Mouse (Mus musculus) lung, adult 2 months (tissue): ENCODE results near the gene Xrcc3. TPM values are rescaled to one million over a fixed set of nuclear protein-coding genes. Genes with fewer than 3 reads are reported as not detected.

Experiments used
- DNase-seq: peaks from one replicate; pipeline ENCODE4 v3.0.0; 2022
- H3K4me1 ChIP-seq: fragments of 200-500 bp; 2 replicates; pipeline ENCODE4 v1.6.1; 2011; ENCODE audit warnings: low read length; ENCODE audit not compliant: control insufficient read depth, insufficient read depth
- H3K4me3 ChIP-seq: fragments of 200-500 bp; replicated peaks from 2 replicates; pipeline ENCODE3; 2011; ENCODE audit warnings: low read depth, mild to moderate bottlenecking, control low read depth, low read length; ENCODE audit errors: extremely low read depth
- CTCF ChIP-seq: fragments of 200-500 bp; IDR thresholded peaks from 2 replicates; pipeline ENCODE4 v1.5.1; 2011; ENCODE audit warnings: mild to moderate bottlenecking, low read length, control low read depth; ENCODE audit not compliant: insufficient read depth
- POLR2A ChIP-seq: fragments of 200-500 bp; IDR thresholded peaks from 2 replicates; pipeline ENCODE4 v1.6.1; 2011; ENCODE audit warnings: low read depth, mild to moderate bottlenecking, control low read depth, low read length, borderline replicate concordance; ENCODE audit errors: extremely low read depth
- WGBS: fragments of 180-500 bp; shearing (Covaris S2); methylation state at CpG from one replicate; pipeline ENCODE4 v1.1.7; 2018; 5-methylcytosine and 5-hydroxymethylcytosine counted together
- polyA plus RNA-seq: library from polyadenylated mRNA; depleted of rRNA; stranded (reverse); fragments of >200 nt; gene quantifications from 2 replicates; pipeline ENCODE4 v1.2.3, GENCODE M21; 2012

Gene Xrcc3
- polyA plus RNA-seq, 1 experiment, result 3.2 TPM

GRCm38 (mm10) chr12:111800459-111801183 is 13.1 kb downstream of the Xrcc3 start:
- no peaks in the 10 kb centered on the region for H3K4me1 ChIP-seq
- TF ChIP-seq CTCF, result no peak
- TF ChIP-seq POLR2A, result no peak
- H3K4me3 ChIP-seq, result no peak overlapping the region
- DNase-seq, result no peak
- WGBS, result 72% methylated on average over 10 of the region's 10 CpGs

DNA sequence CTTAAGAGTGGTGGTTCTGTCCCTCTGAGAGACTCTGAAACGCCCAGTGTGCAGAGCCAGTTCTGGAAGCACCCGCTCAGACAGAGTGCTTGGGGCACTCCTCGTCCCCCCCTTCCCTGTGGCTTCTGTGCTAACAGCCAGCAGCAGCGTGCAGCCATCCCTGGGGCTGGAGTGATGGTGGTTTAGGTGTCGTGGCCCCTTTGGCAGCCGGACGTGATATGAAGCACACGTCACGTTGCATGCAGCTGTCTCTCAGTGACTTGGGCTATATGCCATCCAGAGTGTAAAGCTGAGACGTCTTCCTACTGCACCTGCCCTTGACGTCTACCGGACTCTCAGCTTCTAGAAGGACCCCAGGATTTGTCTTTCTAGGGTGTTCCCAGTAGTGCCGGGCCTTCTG is 15.2 kb downstream of the Xrcc3 start:
- TF ChIP-seq POLR2A (no peak), CTCF (no peak)
- no peak for DNase-seq
- Histone ChIP-seq H3K4me1 (no peaks in the 10 kb centered on the region), H3K4me3 (no peak overlapping the region)
- 81% methylated on average over 13 of the region's 13 CpGs for WGBS

DNA sequence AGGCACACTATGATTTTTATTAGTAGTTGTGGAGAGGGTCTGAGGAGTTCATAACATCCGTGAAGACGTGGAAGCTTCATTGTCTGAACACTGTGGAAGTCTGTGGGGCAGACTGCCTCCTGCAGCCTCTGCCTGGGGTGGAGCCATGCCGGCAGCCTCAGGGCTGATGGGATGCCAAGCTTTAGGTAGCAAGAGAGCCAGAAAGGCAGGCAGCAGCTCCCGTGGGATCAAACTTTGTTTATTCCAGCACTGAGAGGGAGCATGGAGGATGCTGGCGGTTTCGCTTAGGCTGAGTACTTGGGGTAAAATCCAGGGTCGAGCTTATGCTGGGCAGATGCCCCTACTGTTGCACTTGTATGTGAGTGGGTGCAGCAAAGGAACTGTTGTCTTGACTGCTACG is 16.4 kb downstream of the Xrcc3 start:
- no peak for DNase-seq
- TF ChIP-seq CTCF, result no peak
- no peak for TF ChIP-seq POLR2A
- H3K4me3 ChIP-seq, result no peak overlapping the region
- H3K4me1 ChIP-seq, result no peaks in the 10 kb centered on the region
- 73% methylated on average over 8 of the region's 8 CpGs for WGBS

DNA sequence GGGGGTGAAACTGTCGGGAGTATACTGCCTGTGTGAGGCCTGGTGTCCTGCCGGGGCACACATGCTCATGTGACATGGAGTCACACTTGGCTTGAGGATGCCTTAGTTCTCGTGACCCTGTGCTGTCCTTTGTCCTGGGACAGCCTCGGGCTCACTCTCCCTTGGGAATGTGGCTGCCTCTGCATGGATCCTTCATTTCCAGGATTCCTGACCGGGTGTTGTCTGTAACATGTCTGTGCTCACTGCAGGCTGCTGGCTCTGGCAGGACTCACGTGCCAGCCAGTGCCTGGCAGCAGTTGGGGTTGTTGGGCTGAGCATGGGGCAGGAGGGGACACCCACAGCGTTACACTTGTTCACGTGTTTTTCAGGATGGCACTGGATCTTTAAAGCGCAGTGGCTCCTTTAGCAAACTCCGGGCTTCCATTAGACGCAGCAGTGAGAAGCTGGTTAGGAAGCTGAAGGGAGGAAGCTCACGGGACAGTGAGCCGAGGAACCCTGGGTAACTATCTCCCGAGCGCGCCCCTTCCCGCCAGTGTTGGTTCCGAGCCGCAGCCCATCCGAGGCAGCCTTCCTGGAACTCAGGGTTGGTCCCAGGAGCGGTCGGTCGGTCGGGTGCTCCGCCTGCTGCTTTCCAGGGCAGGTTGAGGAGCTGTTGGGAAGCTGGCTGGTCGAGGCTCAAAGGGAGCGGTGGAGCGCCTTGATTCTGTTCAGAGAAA is 18.3 kb downstream of the Xrcc3 start:
- whole genome bisulfite sequencing, result 86% methylated on average over 28 of the region's 28 CpGs
- TF ChIP-seq CTCF (no peak), POLR2A (no peak)
- DNase-seq, result no peak
- no peak overlapping the region for H3K4me3 ChIP-seq
- H3K4me1 ChIP-seq, result no peaks in the 10 kb centered on the region

DNA sequence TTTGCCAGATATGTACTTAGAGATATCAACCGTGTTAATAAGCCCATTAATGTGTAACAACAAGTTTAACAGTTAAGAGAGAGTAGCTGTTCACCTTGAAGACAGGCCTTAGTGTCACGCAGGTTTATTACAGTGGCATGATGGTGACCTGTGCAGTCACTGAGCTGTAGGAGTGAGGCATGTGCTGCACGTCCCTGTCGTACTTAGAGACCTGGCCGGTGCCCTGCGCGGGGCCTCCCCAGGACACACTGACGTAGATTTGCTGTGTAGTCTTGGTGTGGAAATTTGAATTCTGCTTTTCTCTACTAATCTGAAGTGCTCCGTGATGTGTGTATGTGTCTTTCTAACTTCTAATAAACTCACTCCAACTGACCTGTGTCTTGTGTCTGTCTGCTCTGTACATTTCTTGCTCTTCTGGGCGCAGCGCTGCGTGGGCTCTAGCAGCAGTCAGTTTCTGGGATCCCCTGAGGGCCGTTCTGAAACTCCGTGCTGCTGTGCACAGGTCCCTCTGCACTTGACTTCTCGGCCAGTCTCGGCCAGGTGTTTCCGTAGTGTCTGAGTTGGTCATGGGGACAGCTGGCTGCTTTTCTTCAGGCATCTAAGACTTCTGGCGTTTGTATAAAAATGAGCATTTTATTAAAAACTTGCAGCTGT is 19.0 kb downstream of the Xrcc3 start:
- TF ChIP-seq CTCF, result no peak
- TF ChIP-seq POLR2A, result no peak
- WGBS, result 87% methylated on average over 18 of the region's 18 CpGs
- no peak for DNase-seq
- H3K4me1 ChIP-seq, result no peaks in the 10 kb centered on the region
- no peak overlapping the region for H3K4me3 ChIP-seq

DNA sequence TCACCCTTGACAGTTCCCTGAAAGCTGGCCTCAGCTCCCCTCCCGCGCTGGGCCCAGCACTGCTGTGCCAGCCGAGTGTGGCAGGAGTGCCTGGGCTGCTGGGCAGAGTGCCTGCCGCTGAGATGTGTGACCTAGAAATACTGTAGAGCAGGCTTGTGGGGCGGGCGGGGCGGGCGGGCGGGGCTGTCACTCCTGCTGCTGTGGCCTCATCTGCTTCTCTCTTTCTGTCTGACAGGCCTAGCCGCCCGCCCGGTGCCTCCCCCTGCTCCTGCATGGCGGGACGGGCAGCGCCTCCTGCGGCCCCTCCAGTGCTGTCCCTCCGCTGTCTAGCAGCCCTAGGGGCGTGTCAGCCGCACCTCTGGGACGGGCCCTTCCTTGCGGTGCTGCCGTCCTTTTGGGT is 19.6 kb downstream of the Xrcc3 start:
- H3K4me1 ChIP-seq, result no peaks in the 10 kb centered on the region
- no peak for DNase-seq
- WGBS, result 65% methylated on average over 22 of the region's 22 CpGs
- no peak overlapping the region for H3K4me3 ChIP-seq
- TF ChIP-seq POLR2A (no peak), CTCF (no peak)

GRCm38 (mm10) chr12:111791474-111792104 is 22.1 kb downstream of the Xrcc3 start:
- H3K4me3 ChIP-seq, result no peak overlapping the region
- WGBS, result 89% methylated on average over 13 of the region's 13 CpGs

GRCm38 (mm10) chr12:111790631-111791030 is 23.0 kb downstream of the Xrcc3 start:
- no peak for DNase-seq
- 89% methylated on average over 7 of the region's 7 CpGs for WGBS
- Histone ChIP-seq H3K4me3 (no peak overlapping the region), H3K4me1 (no peaks in the 10 kb centered on the region)
- no peak for TF ChIP-seq CTCF
- no peak for TF ChIP-seq POLR2A

More at GRCm38 (mm10) chr12:111791474-111792104, 22.1 kb downstream of the Xrcc3 start:
- no peak for DNase-seq
- TF ChIP-seq POLR2A, result no peak
- no peak for TF ChIP-seq CTCF
- H3K4me1 ChIP-seq, result no peaks in the 10 kb centered on the region

DNA sequence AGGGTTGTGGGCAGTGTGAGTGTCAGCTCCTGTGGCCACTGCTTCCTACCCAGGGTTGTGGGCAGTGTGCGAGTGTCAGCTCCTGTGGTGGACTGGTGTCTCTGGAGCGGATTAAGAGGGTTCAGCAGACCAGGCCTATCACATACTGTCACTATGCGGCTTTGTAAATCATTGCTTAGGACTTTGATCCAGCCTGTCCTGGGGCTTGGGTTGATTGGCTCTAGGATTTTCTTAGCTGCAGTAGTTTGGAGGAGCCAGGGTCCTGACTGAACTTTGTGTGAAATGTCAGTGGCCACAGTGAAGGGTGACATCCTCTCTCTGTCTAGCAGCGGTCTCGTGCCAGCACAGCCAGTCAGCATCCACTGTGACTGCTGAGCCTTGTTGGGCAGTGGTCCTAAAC is 23.6 kb downstream of the Xrcc3 start:
- DNase-seq, result no peak
- 95% methylated on average over 5 of the region's 5 CpGs for WGBS
- Histone ChIP-seq H3K4me1 (no peaks in the 10 kb centered on the region), H3K4me3 (no peak overlapping the region)
- TF ChIP-seq POLR2A (no peak), CTCF (no peak)
